Mouse (Mus musculus) limb, embryonic 10.5 days (tissue): ENCODE results near the gene Irs1. TPM values are rescaled to one million over a fixed set of nuclear protein-coding genes. Genes with fewer than 3 reads are reported as not detected.

Experiments
- DNase-seq: peaks from one replicate; pipeline ENCODE4 v3.0.0-alpha.2; 2017; ENCODE audit warnings: low spot score
- H3K27ac ChIP-seq: fragments of 300-500 bp; sonication (generic); 2 replicates; pipeline ENCODE4 v1.5.1; 2016; ENCODE audit warnings: mild to moderate bottlenecking
- H3K27me3 ChIP-seq: fragments of 300-500 bp; sonication (generic); 2 replicates; pipeline ENCODE4 v1.6.1; 2016; ENCODE audit warnings: low read depth, mild to moderate bottlenecking; ENCODE audit not compliant: poor library complexity, severe bottlenecking
- H3K36me3 ChIP-seq: fragments of 300-500 bp; sonication (generic); 2 replicates; pipeline ENCODE4 v1.6.1; 2016; ENCODE audit warnings: mild to moderate bottlenecking, moderate library complexity
- H3K4me1 ChIP-seq: fragments of 300-500 bp; sonication (generic); 2 replicates; pipeline ENCODE4 v1.6.1; 2016
- H3K4me3 ChIP-seq: fragments of 300-500 bp; sonication (generic); 2 replicates; pipeline ENCODE4 v1.5.1; 2016; ENCODE audit warnings: mild to moderate bottlenecking, moderate library complexity
- H3K9me3 ChIP-seq: fragments of 300-500 bp; sonication (generic); replicated peaks from 2 replicates; pipeline ENCODE4 v1.6.1; 2016; ENCODE audit warnings: mild to moderate bottlenecking
- WGBS: fragments of 180-500 bp; shearing (Covaris S2); methylation state at CpG from one replicate; pipeline ENCODE4 v1.1.7; 2016; 5-methylcytosine and 5-hydroxymethylcytosine counted together
- polyA plus RNA-seq: library from polyadenylated mRNA; unstranded; fragments of >200 nt; fragmentation: Nextera tagmentation; extraction: Ambion mirVana; gene quantifications from 2 replicates; pipeline ENCODE4 v1.2.1, GENCODE M21; 2016

The Irs1 gene
- polyA plus RNA-seq, 1 experiment from 2014 or later = 8.4 TPM

DNA sequence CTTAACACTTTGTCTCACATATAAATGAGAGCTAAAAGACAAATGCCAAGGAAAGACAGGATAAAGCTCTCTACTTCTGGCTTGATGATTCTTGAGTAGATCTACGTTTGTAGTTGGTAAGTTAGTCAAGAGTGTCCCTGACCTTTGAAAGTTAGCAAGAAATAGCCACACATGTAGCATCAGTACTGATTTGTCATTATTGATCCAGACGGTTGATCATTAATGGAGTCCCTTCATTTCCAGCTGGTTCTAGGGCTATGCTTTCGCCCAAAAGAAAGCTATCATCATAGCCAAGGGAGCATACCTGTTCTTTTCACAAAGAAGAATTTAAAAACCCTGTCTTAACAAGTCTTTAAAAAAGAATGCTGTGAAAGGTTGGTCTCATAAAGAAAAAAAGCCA lies 56.6 kb downstream of the Irs1 start:
- Histone ChIP-seq H3K9me3 (no peaks in the 10 kb centered on the region), H3K27ac (no peak overlapping the region), H3K4me3 (no peak overlapping the region), H3K36me3 (peaks cover 14% of the 10 kb centered on the region), H3K27me3 (no peaks in the 10 kb centered on the region), H3K4me1 (0 out of 2 replicates have a peak, but pooled peaks cover 4% of the 10 kb centered on the region)
- WGBS = 96% methylated on average over 3 of the region's 3 CpGs
- no peak for DNase-seq

DNA sequence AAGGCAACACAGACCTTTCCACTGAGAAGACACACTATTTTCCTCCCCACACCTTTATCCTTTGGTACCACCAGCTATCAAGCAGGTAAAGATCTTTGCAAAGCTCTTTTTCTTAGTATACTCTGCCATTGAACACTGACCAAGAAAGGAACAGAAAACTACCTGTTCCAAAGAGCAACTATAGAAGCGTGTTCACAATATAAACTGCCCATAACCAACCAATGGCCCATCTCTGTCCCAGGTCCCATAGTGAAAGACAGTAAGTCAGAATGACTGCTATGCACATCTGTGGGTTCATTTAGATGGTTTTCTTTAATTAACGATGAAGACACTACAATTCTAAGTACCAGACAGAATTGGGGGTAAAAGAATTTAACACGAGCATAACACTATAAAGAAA lies 58.4 kb downstream of the Irs1 start, which contains the start of gene Gm9747:
Gene Gm9747, plus strand, starts transcription at position 301 of the 400 bp plus-strand sequence.
- no peak for DNase-seq
- Histone ChIP-seq H3K4me3 (no peak within 1 kb of the TSS), H3K36me3 (peaks cover 14% of the 10 kb centered on the region), H3K9me3 (no peaks in the 10 kb centered on the region), H3K27me3 (no peaks in the 10 kb centered on the region), H3K4me1 (0 out of 2 replicates have a peak, but pooled peaks cover 4% of the 10 kb centered on the region), H3K27ac (no peak within 1 kb of the TSS)
- WGBS = 94% methylated on average over 3 of the region's 3 CpGs

DNA sequence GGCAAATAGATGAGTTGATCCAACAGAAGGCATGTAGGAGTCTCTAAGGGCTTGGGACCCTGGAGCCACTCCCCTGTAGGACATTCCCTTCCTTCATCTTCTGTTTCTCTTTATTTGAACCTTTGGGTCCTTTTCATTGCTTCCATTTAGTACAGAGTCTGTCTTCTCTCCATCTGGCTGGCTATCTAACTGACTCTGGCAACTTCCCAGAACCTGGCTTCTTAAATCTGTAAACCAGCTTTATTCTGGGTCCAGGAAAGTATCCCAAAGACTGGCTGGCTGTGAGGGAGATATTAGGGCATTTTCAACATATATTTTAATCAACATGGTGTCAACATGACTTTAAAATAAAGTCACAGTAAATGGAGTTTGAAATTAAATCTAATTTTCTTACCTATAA lies 62.4 kb downstream of the Irs1 start:
- H3K27ac ChIP-seq = no peak overlapping the region
- no peaks in the 10 kb centered on the region for H3K36me3 ChIP-seq
- no peaks in the 10 kb centered on the region for H3K4me1 ChIP-seq
- no peaks in the 10 kb centered on the region for H3K9me3 ChIP-seq
- H3K4me3 ChIP-seq = no peak overlapping the region
- DNase-seq = no peak
- H3K27me3 ChIP-seq = no peaks in the 10 kb centered on the region

DNA sequence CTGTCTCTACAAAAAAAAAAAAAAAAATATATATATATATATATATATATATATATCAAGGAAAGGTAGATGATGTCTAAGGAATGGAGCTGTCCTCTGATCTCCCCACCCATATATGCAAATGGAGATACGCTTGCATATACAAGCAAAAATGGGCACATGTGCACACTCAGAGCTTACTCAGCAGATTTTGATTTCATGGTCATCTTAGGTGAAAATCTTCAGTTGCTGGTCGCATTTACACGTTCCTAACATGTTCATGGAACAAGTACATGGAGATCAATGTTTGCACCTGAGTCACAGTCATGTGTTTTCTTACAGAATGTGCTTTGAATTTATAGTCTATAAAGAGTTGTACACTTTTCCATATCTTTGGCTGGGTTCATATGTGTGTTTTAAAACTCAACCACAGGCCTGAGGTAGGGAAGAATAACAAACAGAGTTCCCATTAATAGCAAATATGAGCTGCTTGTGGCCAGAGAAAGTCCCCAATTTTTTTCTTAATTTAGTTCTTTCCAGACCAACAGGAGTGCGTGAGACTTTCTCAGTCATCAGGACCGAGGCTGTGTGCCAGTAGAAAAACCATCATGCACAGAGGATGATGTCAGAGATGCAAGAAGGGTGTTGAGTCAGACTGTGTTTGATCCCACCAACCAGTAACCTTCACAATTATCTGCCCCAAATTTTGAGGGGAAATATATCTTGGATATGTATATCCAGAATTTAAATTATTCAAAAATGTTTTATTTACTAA lies 68.0 kb downstream of the Irs1 start:
- 92% methylated on average over 5 of the region's 5 CpGs for WGBS
- H3K36me3 ChIP-seq = no peaks in the 10 kb centered on the region
- H3K27me3 ChIP-seq = no peaks in the 10 kb centered on the region
- H3K4me1 ChIP-seq = peaks cover 10% of the 10 kb centered on the region
- no peak overlapping the region for H3K27ac ChIP-seq
- H3K9me3 ChIP-seq = no peaks in the 10 kb centered on the region
- DNase-seq = no peak
- no peak overlapping the region for H3K4me3 ChIP-seq

DNA sequence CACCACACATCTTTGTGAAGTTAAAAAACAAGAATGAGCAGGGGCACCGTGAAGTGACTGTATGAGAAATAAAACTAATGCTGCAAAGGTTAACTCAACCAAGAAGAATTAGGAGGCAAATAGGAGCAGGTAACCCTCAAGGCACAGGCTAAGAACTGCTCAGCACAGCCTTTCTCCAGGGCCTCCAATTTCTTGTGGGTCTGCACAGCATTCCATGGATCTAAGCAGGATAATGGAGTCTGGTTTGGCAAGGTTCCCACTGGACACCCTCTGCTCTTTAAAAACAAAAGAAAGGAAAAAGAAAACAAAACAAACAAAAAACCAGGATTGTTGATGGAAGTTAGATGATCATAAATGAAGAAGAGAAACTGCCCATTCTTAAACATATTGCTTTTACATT lies 69.8 kb downstream of the Irs1 start:
- DNase-seq = no peak
- H3K27ac ChIP-seq = no peak overlapping the region
- H3K27me3 ChIP-seq = no peaks in the 10 kb centered on the region
- H3K9me3 ChIP-seq = no peaks in the 10 kb centered on the region
- H3K36me3 ChIP-seq = no peaks in the 10 kb centered on the region
- H3K4me3 ChIP-seq = no peak overlapping the region
- WGBS = 75% methylated on average over 1 of the region's 1 CpGs
- H3K4me1 ChIP-seq = peaks cover 10% of the 10 kb centered on the region

DNA sequence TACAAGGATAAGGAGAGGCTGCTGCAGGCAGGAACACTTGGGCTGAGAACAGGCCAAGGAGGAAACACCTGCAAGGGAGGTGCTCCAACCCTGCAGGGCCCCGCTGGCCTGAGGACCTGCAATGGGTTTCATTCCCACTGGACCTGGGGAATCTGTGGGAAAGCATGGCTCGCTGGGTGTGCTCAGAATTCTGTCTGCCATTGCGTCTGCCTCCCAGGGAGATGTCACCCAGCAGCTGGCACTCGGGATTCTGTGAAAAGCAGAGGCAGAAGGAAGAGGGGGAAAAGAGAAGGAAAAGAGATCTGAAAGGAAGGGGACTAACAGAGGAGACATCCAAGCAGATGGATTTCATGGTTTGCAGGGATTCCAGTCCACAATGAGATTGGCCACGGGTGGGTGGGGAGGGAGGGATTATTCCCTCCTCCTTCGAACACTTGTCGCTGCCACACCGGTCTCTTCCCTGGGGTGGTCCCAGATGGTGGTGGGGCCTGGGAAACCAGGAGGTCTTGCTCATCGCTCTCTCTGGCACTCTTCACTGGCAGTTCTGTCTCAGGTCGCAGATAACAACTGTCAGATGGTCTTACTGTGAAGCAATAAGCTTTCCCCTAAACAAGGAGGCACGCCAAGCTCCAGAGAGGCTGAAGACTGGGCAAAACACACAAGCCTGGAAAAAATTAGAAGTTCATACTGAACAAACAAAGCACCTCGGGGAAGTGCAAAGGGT lies 70.4 kb downstream of the Irs1 start:
- Histone ChIP-seq H3K9me3 (no peaks in the 10 kb centered on the region), H3K4me1 (peaks cover 10% of the 10 kb centered on the region), H3K36me3 (no peaks in the 10 kb centered on the region), H3K27ac (peak overlapping the region; percentile 25; the same call in 1 of the 2 replicates), H3K27me3 (no peaks in the 10 kb centered on the region), H3K4me3 (no peak overlapping the region)
- WGBS = 42% methylated on average over 12 of the region's 12 CpGs
- no peak for DNase-seq

DNA sequence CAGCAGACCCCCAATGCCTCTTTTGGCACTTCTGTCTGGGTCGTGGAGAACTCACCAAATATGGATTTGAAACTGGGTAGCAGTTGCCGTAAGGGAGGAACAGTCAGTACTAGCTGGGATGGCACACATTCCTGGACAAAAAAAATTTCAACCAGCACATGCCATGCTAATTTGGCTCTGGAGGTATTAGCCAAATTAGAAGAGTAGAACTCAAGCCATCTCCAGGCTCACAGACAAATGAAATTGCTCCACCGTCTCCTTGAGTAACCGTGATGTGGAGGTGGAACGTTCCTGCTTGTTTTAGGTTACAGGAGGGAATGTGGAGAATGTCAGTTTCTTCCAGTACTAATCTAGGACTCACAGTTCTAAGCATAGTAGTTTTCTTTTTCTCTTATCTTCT lies 83.7 kb downstream of the Irs1 start:
- Histone ChIP-seq H3K27ac (no peak overlapping the region), H3K36me3 (no peaks in the 10 kb centered on the region), H3K9me3 (no peaks in the 10 kb centered on the region), H3K27me3 (no peaks in the 10 kb centered on the region), H3K4me3 (no peak overlapping the region), H3K4me1 (peaks cover 18% of the 10 kb centered on the region)
- WGBS = 92% methylated on average over 5 of the region's 5 CpGs
- no peak for DNase-seq

DNA sequence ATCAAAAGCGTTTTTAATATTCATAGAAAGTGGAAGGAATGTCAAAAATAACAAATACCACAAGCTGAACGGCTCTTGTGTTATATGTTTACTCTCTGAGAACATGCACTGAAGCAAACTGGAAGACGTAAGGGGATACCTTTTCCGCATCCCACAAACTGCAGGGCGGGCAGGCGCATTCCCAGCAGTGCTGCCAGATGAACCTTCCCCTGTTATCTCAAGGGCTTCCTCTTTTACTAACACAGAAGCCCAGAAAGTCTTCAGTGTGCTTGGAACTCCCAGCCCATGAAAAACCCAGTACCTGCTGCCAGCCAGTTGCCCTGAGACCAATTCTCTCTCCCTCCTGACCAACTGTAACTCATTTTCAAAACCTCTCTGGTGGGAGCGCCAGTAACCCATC lies 90.6 kb downstream of the Irs1 start:
- no peaks in the 10 kb centered on the region for H3K9me3 ChIP-seq
- 78% methylated on average over 7 of the region's 7 CpGs for WGBS
- DNase-seq = no peak
- no peak overlapping the region for H3K27ac ChIP-seq
- H3K4me3 ChIP-seq = no peak overlapping the region
- peaks cover 29% of the 10 kb centered on the region for H3K4me1 ChIP-seq
- H3K27me3 ChIP-seq = no peaks in the 10 kb centered on the region
- no peaks in the 10 kb centered on the region for H3K36me3 ChIP-seq

DNA sequence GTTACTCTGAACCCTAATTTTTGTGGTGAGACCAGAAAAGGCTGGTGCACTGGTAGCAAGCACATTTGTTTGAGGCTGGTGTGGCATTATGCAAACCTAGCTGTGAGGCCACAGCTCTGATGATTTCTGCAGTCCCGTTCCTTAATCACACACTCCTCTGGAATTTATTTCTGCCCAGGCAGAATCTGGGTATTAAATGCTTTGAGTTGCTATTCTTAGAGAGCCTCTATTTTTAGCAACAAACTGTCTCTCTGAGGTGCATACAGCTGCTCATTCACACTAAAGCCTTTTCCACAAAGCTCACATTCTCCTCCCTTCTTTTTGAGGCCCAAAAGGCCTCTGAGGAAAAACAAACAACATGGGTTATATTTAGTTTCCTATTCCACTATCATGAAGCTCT lies 91.3 kb downstream of the Irs1 start:
- WGBS = 56% methylated on average over 1 of the region's 1 CpGs
- Histone ChIP-seq H3K4me3 (no peak overlapping the region), H3K4me1 (peaks cover 29% of the 10 kb centered on the region), H3K27ac (no peak overlapping the region), H3K36me3 (no peaks in the 10 kb centered on the region), H3K9me3 (no peaks in the 10 kb centered on the region), H3K27me3 (no peaks in the 10 kb centered on the region)
- DNase-seq = no peak

DNA sequence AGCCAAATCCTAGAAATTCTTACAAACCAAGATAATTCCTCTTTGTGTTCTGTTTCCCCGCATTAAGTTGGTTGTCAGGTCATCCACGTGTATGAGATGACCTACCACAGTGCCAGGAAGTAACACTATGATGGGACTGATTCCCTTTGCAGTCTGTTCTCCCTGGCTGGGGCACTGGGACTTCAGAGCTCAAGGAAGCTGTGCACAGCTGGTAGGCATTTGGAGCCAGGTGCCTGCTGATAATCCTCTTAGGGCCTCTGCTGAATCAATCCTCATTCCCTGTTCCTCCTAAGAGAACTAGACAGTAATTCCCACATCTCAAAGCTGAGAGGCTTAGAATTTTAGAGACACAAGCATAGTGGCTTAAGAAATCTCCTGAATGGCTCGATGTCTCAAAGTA lies 99.6 kb downstream of the Irs1 start:
- no peaks in the 10 kb centered on the region for H3K9me3 ChIP-seq
- H3K36me3 ChIP-seq = no peaks in the 10 kb centered on the region
- H3K4me1 ChIP-seq = peaks cover 7% of the 10 kb centered on the region; the same call in 1 of the 2 replicates
- H3K27ac ChIP-seq = no peak overlapping the region
- no peak for DNase-seq
- H3K4me3 ChIP-seq = no peak overlapping the region
- H3K27me3 ChIP-seq = no peaks in the 10 kb centered on the region
- WGBS = 62% methylated on average over 3 of the region's 3 CpGs

DNA sequence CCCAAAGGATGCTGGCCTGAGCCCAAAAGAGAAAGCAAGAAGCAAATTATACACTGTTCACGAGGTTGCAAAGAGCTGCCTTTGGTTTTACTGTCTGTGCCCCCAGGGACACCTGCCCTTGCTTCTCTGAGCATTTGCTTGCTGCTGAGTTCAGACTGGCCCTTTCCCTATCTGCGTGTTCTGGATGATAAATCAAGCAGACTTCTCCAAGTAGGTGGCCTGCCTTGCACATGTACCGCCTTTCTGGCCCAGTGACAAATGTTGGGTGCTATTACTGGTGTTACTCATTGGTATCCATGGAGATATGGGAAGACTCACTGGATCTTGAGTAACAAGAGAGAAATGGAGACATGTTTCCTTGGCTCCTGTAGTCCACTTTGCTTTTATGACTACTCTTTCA lies 101.7 kb downstream of the Irs1 start:
- peaks cover 7% of the 10 kb centered on the region; the same call in 1 of the 2 replicates for H3K4me1 ChIP-seq
- WGBS = 38% methylated on average over 3 of the region's 3 CpGs
- no peak overlapping the region for H3K4me3 ChIP-seq
- H3K9me3 ChIP-seq = no peaks in the 10 kb centered on the region
- no peak for DNase-seq
- H3K27me3 ChIP-seq = no peaks in the 10 kb centered on the region
- no peak overlapping the region for H3K27ac ChIP-seq
- H3K36me3 ChIP-seq = no peaks in the 10 kb centered on the region

DNA sequence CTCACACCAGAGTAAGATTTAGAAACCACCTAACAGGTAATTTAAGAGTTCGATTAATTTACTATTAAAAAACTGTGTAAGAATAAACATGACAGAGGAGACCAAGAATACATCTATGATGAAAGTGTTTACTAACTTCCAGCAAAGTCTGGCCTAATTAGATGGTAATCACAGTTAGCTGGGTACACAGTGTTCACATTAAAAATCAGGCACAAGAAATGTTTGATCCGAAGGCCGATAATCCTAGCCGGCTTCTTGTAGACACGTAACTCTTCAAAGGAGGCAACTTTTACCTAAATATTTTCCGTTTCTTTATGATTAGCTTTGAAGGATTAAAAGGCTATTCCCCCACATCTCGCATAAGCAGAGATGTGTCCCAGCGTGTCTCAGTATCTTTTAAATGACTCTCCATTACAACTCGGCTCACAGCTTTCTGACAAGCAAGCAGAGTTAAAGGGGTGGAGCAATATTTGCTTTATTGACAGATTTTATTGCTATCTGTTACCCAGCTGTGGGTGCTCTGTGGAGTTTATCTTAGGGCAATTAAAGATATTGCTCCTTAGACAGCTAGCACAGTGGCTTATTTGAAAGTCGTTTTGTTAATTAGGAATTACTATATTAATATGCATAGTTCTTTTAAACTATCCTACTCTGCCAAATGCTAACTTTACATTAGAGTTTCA lies 102.5 kb downstream of the Irs1 start:
- H3K27ac ChIP-seq = no peak overlapping the region
- no peak overlapping the region for H3K4me3 ChIP-seq
- no peak for DNase-seq
- no peaks in the 10 kb centered on the region for H3K9me3 ChIP-seq
- peaks cover 7% of the 10 kb centered on the region; the same call in 1 of the 2 replicates for H3K4me1 ChIP-seq
- WGBS = 80% methylated on average over 10 of the region's 10 CpGs
- no peaks in the 10 kb centered on the region for H3K27me3 ChIP-seq
- H3K36me3 ChIP-seq = no peaks in the 10 kb centered on the region

DNA sequence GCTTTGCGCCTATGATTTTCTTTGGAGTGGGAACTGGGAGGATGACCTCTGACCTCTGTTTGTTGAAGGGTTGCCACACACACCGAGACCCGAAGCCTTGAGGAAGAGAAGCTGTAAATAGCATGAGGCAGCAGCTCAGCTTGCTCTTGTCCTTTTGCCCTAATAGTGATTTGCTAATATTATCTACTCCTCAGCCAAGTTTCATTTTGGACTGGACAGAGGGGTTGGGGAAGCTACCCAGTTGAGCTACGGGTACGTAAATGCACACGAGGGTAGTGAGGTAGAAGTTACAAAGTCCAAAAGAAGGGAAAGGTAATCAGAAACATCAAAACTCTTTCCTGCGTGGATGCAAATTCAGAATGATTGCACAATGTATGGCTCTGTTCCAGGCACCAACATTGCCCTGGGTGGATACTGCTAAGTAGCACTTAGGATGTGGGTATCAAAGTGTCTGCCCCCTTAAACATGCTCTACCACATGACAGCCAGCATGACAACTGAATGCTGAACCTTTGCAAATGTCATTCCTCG lies 107.2 kb downstream of the Irs1 start:
- no peaks in the 10 kb centered on the region for H3K27me3 ChIP-seq
- no peak for DNase-seq
- H3K36me3 ChIP-seq = no peaks in the 10 kb centered on the region
- no peaks in the 10 kb centered on the region for H3K4me1 ChIP-seq
- H3K9me3 ChIP-seq = no peaks in the 10 kb centered on the region
- WGBS = 81% methylated on average over 8 of the region's 8 CpGs
- H3K27ac ChIP-seq = no peak overlapping the region
- H3K4me3 ChIP-seq = no peak overlapping the region
